Mouse (Mus musculus): Measurements from ENCODE around the gene Dis3l2.
A peak's percentile ranks its signal among the peaks of the same experiment; 100 is the strongest.

The Dis3l2 gene

GRCm38 (mm10) chr1:87089251-87089650 lies 385.6 kb downstream of the Dis3l2 start:
- DNase-seq, result no peak

GRCm38 (mm10) chr1:87089828-87090227 lies 386.2 kb downstream of the Dis3l2 start, which contains the start of gene Alppl2:
Gene Alppl2, minus strand, starts transcription at chr1:87089928.
- no peak for DNase-seq

GRCm38 (mm10) chr1:87095642-87096041 lies 392.0 kb downstream of the Dis3l2 start:
- no peak for DNase-seq

- DNase-seq, result peak; percentile 78
These were observed 394.9 kb downstream of the Dis3l2 start for GRCm38 (mm10) chr1:87098358-87098975.
